Mouse (Mus musculus) activated CD4-positive, CD25-positive, alpha-beta regulatory T cell, adult 4 months (primary cell): Measurements from ENCODE around the gene Sval1. TPM values are rescaled to one million over a fixed set of nuclear protein-coding genes. Genes with fewer than 3 reads are reported as not detected.

Experiments used
- ATAC-seq: one replicate; pipeline ENCODE4 v1.8.0; 2017
- polyA plus RNA-seq, 2 experiments: library from polyadenylated mRNA; unstranded; fragments of 100-300 nt; shearing (Covaris generic); gene quantifications; one replicate each; pipeline ENCODE4 v1.2.1; 2017

Gene Sval1
- polyA plus RNA-seq: not detected

DNA sequence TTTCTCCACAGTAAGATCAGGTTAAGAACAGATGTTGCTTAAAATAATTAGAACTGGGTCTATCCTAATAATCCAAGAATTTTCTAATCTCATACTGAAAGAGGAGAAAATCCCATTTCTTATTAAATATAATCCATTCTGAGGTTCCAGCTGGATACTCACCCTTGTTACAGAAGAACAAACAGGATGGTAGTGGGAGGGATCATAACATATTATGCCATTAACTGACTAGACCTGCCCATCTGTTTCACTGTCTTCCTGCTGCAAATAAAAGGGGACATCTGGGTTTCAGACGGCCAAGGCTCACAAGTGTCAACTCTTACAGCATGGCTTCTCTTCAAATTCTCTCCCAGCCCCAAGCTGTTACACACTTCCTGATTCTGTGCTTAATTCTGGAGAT is at the start of gene Sval1:
Gene Sval1 (plus strand): TSS at position 301 of the 400 bp plus-strand sequence.
- no peak for ATAC-seq

- ATAC-seq: no peak
Observed at GRCm38 (mm10) chr6:41911625-41912024, 39.8 kb upstream of the Sval1 start.

DNA sequence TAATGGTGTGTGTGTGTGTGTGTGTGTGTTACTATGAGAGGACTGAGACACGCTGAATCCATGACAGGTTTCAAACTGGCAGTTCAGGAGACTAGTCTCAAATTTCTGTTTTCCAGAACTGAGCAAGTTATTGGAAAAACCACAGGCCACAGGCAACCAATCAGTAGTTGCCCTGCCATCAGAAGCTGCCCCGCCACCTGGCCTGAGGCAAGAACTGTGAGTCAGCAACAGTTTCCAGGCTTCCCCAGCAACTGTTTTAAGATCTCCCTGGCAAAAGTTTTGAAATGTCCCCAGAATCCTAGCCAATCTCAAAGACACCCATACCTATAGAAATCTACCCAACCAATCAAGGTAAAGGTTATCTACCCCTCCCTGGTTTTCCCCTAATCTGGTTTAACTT is 36.5 kb upstream of the Sval1 start:
- no peak for ATAC-seq

GRCm38 (mm10) chr6:41967840-41968239 is 16.4 kb downstream of the Sval1 start, which contains the start of gene Sval3:
TSS of gene Sval3 (plus strand) at chr6:41968140.
- no peak for ATAC-seq

Other genes starting within 250 kb of the Sval1 start
- gene Kel, start 247.3 kb upstream of the Sval1 start, polyA plus RNA-seq: under 1 TPM in 1 of 2 experiments, not detected in 1; 0.57 TPM
- under 1 TPM in 1 of 2 experiments, not detected in 1; 0.12 TPM for gene Olfr459, start 176.5 kb upstream of the Sval1 start, polyA plus RNA-seq
- gene Pip, start 104.1 kb upstream of the Sval1 start, polyA plus RNA-seq: not detected
- gene Sval2, start 98.6 kb upstream of the Sval1 start, polyA plus RNA-seq: not detected
- gene Sval3, start 16.5 kb downstream of the Sval1 start, polyA plus RNA-seq: not detected
- not detected for gene Sva, start 86.8 kb downstream of the Sval1 start, polyA plus RNA-seq
- gene Tas2r139, start 189.3 kb downstream of the Sval1 start, polyA plus RNA-seq: under 1 TPM in 1 of 2 experiments, not detected in 1; 0.36 TPM